Mouse (Mus musculus): ENCODE results near the gene Ppm1n. TPM values are rescaled to one million over a fixed set of nuclear protein-coding genes. Genes with fewer than 3 reads are reported as not detected.
"Not testable (repeated sequence)": the region's sequence is repeated elsewhere in the genome, so short reads cannot be mapped to it uniquely, and the experiment has no call there.

Ppm1n gene
- total and polyA plus RNA-seq, 3 experiments = 0.09 TPM; not detected in 2

DNA sequence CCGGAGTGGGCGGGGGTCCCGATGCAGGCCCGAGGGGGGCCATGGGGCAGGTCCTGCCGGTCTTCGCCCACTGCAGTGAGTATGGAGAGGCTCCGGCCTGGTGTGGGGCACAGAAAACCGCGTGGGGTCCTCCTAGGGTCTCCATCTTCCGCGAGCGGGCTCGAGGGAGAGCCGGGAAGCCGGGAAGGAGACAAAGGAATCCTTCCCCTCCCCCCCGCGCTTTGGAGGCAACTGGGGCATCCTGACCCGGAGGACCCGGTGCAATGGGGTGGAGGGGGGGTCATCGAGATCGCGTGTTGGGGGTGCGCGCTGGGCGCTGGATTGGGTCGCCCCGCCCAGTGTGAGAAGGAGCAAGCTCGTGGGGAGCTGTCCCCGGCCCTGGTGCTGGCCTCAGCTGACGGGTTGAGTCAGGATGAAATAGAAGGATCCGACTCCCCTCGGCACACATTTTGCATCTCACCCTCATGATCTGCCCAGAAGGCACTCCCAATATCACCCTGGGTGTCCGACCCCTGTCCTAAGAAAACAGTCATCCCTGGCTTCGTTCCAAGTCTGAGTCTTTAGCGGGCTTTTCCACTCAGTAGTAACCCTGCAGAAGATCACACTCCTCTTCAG lies 3.0 kb upstream of the Ppm1n start:
- peak; percentile 76 for DNase-seq

DNA sequence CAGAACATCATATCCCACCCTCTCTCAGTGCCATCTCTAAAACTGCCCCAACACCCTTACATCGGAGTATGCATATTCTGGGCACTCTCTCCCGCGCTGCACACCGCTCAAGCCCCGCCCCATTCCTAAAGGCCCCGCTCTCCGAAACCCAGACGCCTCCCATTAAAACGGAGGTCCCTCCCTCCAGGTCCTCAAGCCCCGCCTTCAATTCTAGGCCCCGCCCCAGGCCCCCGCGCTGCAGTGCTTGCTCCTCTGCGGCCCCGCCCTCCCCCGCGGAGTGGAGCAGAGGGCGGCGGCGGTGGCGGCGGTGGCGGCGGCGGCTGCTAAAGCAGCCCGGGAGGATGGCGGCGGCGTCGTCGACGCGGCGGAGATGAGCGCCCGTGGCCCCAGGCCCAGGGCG lies 2.5 kb upstream of the Ppm1n start, which contains the start of gene Rtn2:
TSS of gene Rtn2 (plus strand) at position 240 of the 400 bp plus-strand sequence.
- DNase-seq = peak; percentile 86

DNA sequence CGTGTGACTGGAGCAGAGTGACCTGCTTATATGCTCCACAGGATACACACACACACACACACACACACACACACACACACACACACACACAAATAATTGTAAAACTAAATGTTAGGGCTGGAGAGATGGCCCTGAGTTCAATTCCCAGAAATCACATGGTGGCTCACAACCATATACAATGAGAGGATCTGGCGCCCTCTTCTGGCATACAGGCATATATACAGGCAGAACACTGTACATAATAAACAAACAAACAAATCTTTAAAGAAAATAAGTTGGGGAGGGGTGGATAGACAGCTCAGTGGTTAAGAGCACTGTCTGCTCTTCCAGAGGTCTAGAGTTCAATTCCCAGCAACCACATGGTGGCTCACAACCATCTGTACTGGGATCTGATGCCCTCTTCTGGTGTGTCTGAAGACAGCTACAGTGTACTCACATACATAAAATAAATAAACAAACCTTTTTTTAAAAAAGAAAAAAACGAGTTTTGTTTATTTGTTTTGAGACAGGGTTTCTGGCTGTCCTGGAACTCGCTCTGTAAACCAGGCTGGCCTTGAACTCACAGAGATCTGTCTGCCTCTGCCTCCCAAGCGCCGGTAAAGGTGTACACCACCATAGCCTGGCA lies 1.9 kb upstream of the Ppm1n start:
- DNase-seq = not testable (repeated sequence)

DNA sequence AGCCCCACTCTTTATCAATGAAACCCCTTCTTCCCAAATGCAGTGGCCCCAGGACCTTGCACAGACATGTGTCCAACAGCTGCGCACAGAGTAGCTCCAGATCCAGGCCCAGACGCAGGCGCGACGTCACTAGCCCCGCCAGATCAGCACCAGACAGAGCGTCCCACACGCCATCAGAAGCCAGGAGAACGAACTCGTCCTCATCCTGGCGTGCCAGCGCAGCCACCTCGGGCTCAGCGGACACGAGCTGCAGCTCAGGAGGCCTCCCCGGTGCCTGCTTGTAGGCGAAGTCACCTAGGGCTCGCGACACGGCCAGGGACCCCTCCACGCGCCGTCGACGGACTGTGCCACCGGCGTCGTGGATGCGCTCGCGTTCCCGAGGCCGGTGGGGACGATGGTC lies 812 bp downstream of the Ppm1n start:
- DNase-seq = no peak

DNA sequence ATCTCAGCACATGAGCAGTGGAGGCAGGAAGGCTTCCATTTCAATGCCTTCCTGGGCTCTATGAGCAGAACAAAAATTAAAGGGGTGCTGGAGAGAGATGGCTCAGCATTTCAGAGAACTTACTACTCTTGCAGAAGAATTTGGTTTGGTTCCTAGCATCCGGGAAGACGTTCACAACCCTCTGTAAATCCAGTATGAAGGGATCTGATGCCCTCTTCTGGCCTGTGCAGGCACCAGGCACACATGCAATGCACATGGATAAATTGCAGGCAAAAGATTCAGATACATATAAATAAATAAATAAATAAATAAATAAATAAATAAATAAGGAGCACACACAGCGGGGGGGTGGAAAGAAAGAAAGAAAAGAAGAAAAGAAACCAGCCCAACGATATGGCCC lies 3.6 kb downstream of the Ppm1n start:
- no peak for DNase-seq

DNA sequence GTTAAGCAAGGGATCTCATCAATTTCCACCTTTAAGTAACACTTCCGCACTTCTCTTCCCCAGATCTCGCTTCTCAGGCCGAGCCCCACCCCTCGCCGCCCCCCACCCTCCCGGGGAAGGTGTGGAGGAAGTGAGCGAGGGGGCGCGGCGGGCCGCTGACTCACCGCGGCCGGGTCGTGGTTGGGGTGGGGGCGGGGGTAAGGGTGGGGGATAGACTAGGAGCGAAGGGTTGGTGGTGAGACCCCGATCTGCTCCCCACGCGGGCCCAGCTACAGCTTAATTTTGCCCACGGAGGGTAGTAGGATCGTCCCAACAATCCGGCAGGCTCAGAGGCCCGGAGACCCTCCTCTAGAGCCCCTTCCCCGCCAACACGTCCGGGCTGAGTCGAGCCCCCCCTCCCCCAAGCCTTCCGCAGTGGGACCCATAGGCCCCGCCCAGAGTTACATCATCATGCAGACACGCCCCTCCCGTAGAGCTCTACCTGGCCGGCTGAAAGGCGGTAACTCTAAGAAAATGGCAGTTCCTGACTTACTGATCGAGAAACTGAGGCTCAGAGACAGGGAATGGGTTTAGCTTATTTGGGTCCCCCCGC lies 7.6 kb downstream of the Ppm1n start:
- peak; percentile 85 for DNase-seq

DNA sequence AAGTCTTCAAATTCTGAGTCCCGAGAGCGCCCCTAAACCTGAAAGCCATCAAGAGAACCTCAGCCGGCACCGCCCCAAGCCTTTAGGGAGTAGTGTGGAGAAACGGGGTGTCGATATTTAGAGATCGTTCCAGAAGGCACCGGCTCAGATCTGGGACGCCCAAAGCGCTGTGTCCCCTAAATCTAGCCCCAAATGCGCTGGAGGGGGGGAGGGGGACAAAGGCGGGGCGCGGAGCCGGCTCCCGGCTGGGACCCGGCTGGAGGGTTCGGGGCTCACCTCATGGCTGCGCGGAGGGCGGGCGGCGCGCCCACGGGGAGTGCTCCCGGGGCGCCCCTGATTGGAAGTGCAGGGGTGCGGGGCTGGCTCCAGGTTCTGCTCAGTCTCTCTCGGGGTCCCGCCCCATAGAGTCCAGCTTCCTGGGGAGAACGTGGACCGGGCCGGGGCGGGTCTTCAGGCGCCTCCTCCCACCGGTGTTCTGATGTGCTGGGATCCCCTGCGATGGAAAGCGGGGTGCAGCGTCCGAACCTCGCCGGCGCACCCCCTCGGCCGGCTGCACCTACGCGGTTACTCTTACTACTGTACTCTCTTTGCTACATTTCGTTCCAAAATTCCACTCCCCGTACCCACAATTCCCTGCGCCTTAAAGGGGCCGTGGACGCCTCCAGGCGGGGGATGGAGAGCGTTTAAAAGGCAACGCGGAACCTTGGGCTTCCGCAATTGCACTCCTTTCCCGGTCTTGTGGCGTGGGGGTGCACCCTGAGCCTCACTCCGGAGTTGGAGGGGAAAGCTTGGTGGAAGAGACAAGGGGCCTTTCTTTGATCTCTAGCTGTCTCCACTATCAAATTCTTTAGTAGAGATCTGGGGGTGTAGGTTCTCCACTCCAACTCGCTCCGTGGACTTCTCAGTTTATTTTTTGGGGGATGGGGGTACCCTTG lies 8.4 kb downstream of the Ppm1n start, which contains the start of gene Vasp:
TSS of gene Vasp (minus strand) at position 580 of the 935 bp plus-strand sequence.
- peak; percentile 92 for DNase-seq

DNA sequence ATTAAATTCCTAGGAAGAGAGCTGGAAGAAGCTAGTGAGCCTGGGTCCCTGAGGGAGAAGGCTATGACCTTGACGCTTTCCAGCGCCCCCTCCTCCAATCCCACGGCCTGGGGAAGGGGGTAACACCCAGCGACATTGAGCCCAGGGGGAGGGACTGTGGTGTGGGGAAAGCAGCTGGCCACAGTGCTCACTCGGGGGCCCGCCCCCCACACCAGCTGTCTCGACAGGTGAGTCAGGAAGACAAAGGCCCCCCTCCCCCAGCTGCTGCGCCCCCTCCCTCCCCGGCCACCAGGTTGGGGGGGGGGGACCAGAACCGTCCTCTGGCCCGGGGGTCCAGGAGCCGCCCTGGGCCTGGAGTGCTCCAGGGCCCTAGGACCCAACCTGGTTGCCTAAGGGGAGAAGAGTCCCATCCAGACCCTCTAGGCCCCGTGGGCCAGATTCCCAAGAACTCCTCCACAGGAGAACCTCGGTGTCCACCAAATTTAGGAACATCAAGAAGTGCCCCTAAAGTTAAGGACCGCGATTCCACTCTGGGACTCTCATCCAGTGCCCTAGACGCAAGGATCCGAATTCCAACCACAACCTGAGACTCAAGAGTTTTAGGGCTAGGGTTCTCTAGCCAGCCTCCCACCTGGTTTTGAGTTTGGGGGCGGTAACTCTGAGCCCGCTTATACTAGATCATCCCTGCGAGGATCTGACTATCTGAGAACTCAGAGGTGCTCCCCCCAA lies 9.2 kb downstream of the Ppm1n start:
- peak; percentile 35 for DNase-seq

DNA sequence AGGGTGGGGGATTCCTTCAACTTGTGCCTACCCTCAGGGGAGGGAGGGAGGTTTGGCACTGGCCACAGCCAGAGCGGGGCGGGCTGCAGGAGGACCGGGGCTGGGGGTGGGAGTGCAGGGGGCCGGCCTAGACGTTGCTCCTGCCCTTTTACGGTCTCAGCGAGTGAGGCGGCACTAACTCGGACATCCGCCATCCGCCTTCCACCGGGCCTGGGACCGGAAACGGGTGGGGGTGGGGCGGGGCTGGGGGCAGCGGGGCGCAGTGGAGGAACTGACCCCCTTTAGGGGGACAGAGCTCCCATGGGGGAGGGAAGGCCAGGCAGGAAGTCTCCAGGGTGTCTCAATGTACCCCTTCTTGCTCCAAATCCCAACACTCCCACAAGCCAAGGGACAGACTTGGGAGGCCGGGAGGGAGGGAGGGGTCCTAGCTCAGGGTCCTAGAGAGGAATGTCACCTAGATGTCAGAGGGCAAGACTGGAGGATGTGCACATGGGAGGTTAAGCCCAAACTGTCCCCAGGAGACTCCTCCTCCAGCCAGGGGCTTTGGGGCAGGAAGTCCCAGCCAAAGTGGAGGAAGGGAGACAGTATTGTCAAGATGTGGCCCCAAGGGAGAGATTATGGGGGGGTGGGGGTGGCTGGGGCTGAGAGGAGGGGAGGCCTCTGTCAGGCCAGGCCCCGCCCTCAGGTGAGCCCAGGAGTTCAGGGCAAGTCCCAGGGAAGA lies 10.0 kb downstream of the Ppm1n start:
- DNase-seq = peak; percentile 77

DNA sequence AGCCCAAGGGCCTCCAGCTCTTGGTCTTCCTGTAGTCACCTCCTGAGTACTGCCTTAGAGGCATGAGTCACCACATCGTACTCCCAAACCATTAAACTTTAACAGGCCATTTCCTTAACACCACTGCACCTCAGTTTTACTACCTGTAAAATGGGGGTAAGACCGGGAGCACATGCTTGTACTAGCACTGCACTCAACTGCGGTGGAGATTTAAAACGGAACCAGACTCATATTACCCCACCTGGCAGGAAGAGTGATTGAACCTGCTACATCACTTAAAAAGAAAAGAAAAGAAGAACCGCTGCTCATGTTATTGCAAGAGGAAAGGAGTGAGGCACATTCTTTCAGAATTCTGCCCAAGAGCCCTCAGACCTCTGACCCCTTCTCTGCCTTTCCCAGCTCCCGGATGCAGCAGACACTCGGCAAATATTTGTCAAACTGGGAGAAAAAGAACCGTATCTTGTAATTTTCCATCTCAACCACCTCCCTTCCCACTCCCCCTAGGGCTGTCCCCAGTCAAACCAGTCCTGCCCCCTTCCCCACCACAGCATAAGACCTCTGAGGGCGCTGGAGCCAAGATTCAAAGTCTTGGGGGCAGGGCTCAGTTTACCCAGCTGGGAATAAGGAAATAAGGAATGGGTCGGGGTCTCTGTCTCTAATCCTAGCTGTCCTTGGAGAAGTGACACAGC lies 10.7 kb downstream of the Ppm1n start:
- no peak for DNase-seq

DNA sequence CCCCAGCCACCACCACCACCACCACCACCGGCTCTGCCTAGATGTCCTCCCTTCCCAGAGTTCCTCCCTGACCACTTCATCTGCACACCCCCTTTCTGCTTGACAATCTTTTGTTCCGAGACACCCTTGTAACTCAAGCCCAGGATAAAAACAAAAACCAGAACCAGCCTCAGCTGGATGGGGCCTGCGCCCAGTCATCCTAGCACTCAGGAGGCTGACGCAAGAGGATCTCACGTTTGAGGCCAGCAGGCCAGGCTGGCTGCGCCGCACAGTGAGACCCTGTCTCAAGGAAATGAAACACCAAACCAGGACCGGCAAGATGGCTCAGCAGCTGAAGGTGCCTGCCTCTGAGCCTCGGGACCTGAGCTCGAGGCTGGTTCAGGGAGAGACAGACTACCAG lies 12.8 kb downstream of the Ppm1n start:
- DNase-seq = no peak

DNA sequence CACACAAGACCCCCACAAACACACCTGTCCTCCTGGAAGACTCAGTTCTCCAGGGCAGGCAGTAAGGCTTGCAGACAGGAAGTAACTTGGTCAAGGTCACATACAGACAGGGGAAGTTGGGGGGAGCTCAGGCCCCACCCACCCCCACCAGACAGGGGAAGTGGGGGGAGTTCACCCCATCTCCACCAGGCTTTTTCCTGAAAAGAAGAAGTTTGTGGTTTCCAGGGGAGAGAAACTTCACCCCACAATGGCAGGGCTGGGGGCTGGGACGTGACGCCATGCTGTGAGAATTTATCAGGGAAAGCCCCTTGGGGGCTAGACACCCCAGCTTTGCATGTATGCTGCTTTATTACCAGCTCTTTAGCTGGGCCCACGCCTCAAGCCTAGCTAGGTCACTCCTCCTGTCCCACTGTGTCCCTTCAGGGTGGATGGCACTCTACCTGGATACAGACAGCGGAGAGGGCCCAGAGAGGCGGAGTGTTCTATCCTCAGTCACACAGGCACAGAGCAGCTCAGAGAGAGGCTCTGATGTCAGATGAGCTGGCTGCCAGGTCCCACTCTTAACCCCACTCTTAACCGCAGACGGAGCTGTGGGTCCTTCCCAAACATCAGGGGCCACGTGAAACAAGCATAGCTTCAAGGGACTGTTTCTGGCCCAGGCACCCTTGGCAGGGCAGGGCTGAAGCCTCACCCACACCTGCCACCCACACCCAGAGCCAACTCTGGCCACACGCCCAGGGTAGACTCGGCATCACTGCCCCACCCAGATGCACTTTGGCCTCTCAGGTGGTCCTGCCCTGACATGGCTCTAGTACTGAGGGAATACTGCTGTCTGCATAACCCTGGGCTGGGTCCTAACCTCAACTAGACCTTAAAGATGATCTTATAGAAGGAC lies 13.7 kb downstream of the Ppm1n start:
- peak; percentile 37 for DNase-seq

DNA sequence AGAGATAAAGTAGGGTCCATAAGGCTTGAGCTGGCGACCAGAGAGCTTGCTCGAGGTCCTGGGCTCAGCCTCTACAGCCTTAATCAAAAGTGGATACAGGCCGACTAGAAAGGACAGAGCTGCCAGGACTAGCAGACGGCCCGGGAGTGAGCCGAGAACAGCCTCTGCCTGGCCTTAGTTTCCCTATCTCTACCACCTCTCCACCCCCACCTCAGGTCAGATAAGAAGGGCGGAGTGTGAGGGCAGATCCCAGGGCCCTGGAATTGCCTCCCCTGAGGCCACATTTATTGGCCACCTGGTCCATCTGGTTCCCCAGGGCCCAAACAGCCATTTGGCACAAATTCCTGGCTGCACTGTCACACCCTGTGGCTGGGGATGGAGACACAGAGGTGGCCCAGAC lies 14.7 kb downstream of the Ppm1n start:
- peak; percentile 23 for DNase-seq

DNA sequence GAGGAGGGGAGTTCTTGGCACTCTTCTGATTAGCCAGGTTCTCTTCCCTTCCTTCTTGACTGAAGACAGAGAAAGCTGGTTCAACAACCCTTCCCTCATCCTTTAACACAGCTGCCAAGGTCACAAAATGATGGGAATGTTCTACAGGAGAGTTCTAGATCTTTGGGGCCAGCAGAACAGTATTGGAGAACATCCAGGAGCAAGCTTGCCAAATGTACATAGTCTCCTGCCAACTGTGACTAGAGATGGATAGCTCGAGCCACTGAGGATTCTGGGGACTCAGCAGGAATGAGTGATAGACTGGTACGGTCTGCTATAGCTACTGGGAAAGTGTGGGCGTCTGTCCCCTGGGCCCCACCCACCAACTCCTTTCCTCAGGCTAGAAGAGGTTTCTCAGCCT lies 21.5 kb downstream of the Ppm1n start:
- peak; percentile 30 for DNase-seq

DNA sequence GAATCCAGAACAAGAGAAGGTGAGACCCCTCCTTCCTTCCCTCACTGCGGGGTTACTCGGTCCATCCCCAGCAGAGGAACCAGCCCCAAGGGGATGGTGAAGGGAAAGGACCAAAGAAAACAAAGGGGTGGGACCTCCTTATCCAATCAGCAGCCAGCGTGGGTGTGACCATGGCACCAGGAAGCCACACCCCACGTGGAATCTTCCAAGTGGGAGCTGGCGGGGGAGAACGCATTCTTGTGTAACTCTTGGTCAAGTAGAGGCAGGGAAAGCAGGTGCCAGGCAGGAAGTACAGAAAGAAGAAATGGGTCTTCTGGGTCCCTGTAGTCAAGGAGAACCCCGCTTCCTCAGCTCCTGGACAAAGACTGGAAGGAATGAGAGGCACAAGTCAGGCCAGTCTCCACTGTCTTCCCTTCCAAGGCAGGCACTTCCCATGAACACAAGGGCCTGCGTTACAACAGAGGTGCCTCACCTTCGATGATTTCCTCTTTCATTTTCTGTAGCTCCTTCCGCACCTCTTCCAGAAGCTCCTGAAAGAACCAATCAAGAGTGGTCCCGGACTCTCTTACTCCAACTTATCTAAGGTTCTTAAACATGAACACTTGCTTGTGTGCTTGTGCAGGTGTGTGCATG lies 22.4 kb downstream of the Ppm1n start:
- DNase-seq = peak; percentile 76

DNA sequence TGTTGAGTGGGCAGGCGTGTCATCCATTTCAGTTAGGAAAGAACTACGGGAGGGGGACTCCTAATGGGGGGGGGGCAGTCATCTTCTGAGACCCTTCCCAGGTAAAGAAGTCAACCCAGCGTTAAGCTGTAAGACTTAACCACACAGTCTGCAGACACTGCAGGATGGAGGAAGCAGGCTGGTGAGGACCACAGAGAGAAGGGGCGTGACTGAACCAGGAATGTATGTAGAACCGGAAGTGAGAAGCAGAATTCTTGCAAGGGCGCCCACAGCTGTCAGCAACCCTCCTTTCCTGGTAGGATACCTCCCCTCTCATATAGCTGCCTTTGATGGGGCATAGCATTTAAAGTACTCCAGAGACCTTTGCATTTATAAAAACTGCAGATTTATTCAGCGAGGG lies 23.3 kb downstream of the Ppm1n start:
- DNase-seq = no peak

DNA sequence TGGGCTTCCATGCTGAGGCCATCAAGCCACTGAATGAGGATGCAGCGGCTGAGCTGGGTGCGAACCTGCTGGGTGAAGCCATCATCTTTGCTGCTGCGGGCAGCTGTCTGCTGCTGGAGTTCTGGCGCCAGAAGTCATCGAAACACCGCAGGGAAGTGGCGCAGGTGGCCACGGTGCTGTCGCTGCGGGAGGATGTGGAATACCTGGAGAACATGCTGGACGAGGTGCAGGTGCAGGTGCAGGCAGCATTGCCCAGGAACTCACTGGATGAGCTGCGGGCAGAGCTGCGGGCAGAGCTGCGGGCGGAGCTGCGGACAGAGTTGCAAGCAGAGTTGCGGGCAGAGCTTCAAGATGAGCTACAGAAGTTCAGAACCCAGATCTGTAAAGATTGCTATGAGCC lies 24.5 kb downstream of the Ppm1n start:
- DNase-seq = no peak

DNA sequence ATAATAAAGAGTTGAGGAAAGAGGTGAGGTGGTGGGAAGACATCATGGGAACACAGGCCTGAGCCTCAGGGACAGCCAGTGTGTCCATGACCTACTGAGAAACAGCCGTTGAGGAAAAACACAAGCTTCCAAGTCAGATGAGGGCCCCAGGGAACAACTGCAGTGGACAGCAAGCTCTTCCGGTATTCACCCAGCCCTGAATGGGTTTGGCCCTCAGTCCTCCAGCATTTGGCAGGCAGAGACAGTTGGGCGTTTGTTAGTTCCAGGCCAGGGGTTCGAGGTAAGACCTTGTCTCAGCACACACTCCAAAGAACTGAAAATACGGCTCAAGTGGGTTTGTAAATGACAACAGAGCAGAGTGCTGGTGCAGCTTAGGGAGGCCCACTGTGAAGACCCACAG lies 26.4 kb downstream of the Ppm1n start:
- no peak for DNase-seq

DNA sequence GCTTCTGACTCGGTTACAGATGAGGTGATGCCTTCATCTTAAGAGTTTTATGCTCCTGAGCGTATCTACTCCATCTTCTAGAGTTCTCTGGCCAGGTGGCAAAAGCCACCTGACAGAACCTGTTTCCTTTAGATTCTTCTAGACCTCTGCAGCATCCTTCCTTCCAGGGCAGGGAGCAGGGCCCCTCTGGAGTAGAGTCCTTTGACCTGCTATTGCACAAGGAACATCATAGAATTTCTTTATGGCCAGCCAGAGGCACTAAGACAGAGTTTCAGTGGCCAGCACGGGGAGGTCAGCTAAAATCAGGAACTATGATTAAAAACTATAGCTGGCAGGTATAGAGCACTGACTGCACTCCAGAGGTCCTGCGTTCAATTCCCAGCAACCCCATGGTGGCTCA lies 27.8 kb downstream of the Ppm1n start:
- DNase-seq = no peak

Measured in adrenal gland, adult 2 months (tissue).